Mouse (Mus musculus) monocyte, adult 5-6 weeks (primary cell): Measurements from ENCODE around the gene Ppp1r1a. TPM values are rescaled to one million over a fixed set of nuclear protein-coding genes. Genes with fewer than 3 reads are reported as not detected.

Experiments
- ATAC-seq: fragments of 153-309, 156-312 bp; replicated peaks from 2 replicates; pipeline ENCODE4 v1.8.0; 2017; ENCODE audit warnings: mild to moderate bottlenecking; ENCODE audit not compliant: low TSS enrichment, insufficient number of reproducible peaks, severe bottlenecking, poor library complexity, low FRiP score
- total RNA-seq: library from RNA; stranded (forward); fragments of 200-1000, 200-491, 200-594 nt; gene quantifications from 3 replicates; pipeline ENCODE4 v1.2.3, GENCODE M21; 2017

Ppp1r1a gene
- total RNA-seq, 1 experiment from 2014 or later, result not detected

DNA sequence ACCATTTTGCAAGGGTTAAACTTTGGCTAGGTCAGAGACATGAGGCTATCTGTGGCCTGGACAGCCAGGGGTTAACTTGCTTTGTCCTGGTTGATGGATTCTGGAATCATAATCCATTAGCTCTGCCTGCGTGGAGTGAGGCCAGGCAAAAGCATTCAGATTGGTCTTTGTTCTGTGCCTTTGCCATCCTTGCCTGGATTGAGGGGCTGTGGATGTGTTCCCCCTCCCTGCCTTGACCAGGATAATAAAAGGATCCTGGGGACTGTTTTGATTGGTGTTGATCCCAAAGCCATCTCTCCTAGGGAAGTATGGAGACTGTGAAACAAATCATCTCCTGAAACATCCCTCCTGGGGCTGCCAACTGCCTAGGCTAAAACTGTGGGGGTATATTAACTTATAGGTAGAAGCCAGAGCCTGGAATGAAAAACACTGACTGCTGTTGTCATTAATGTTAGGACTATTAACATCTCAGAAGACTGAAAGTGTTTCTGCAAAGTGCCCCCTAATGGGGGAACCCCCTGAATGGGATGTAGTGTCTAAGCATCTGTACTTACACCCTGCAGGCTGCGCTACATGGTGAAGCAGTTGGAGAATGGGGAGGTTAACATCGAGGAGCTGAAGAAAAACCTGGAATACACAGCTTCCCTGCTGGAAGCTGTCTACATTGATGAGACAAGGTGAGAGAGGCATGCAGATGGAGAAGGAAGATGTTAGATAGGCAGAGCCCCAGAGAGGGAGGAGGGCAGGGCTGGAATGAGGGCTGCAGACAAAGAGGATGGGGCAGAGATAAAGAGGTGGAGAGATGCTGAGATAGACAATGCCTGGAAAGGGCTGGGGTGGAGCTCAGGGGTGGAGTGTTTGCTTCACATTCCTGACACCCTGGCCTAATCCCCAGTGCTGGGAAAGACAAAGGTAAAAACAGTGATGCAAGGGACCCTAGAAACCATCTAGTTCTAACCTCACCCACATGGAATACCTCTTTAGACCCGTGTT, 18.1 kb downstream of the Ppp1r1a start:
- ATAC-seq, result no peak

DNA sequence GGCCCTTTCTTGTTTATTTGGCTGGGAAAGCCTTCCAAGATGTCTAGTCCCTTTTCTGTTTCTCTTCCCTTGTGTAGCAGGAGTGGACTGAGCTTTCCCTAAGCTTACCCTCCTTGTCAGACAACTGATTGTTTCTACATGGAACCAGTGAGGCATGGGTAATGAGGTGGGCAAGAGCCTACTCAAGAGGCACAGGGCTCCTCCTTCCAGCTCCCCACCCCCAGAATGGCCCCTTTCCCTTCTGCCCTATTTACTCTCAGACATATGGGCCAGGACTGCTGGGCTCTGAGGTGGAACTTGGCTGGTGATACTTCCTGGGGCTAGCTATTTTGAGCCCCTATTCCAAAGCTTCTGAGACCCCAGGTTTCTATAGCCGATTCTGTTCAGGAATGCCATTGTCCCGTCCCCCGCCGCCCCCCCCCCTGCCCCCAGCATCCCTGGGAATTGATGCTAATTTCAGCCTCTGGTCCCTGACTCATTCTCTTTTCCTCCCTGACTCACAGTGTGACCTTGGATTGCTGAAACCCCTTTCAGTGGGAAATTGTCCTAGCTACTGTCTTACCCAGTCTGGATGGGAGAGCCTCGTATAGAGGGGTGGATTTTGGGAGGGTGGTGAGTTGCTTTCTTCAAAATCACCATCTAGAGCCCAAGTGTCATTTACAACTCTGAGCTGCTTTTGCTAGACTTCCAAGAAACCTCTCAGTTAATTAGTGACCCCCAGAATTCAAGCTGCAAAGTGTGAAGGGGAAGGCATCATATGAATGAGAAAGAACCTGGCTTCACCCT, 19.0 kb downstream of the Ppp1r1a start:
- no peak for ATAC-seq

DNA sequence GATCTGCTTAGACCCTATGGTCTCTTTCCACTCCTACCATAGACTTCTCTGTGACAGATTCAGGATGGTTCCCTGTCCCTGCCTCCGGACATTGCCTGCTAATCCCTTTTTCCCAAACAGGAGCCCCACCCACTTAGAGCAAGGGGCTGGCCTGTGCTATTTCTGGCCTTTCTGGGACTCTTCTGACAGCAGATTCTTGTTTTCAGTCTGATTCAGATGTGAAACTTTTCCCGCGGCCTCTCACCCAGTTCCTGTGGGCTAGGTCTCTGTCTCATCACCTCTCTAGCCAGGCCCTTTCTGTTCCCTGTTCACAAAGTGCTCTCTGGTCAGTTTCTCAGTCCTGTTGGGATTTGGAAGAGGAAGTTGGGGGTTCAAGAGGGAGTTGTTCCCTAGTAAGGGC, 22.9 kb downstream of the Ppp1r1a start:
- ATAC-seq, result no peak

DNA sequence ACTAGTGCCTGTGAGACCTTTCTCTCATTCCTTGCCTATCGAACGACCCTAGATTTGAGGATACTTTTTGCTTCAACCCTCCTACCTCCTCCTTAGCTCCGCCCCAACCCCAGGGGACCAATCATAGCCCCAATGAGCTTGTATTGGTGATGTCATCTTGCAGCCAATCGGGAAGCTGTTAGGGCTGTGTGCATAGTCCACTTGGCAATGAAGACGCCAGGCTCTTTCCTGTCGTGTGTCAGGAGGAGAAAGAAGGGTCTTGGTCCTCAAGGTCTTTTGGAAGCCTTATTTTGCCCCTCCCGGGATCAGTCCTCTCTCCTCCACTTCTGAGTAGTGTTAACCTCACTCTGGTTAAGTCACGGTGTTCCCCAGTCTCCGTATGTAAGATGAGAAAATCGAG, 23.7 kb downstream of the Ppp1r1a start:
- ATAC-seq, result 0 out of 2 replicates have a peak, but pooled peaks have one; percentile 45

DNA sequence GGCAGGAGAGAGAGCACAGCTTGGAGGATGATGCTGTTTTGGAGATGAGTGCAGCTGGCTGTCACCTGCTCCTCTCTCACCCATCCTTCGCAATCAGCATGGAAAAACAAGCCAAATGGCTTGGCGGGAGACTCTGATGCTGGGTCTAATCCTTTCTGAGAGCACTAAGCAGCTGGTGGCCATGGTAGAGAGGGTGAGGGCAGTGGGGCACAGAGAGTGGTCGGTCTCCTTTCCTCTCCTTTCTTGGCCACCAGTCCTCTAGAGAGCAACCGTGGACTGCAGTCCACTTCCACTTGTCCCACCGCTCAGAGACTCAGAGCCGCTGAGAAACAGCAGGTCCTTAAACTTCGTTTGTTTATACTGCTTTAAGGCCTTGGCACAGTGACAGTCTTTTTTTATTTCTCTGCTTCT, 24.2 kb downstream of the Ppp1r1a start:
- ATAC-seq, result no peak

DNA sequence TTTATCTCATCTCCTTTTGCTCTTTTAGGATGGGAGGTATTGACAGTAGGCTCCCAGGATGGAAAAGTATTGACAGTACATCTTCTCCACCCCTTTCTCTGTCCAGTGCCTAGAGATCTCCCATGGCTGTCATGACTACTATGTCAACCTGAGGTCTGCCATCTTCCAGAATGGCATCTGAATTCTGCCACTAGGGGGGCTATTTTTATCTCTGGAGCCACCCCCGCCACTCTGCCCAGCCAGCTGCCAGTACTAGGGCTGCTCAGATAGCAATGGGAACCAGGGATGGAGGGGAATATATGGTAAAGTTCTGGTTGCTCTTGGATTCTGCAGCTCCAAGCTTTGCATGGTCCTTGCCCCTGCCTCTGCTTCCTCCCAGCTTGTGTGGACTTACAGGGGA, 26.2 kb downstream of the Ppp1r1a start:
- ATAC-seq, result no peak

DNA sequence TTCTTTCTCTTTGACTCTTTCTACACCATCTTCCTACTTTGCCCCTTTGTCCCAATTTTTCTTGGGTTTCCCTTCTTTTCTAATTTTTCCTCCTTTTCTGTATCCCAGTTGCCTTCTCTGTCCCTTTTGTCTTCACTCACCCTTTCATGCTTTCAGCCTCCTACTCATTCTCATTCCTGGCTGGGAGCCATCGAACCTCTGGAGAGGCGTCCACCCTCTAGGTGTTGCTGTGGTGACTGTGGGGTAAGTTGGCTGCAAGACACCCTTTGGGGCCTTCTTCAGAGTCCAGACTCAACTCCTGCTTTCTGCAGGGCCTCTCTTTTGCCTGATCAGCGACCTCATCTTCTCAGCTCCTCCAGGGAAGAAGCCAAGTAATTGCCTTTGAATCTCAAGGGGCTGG, 28.5 kb downstream of the Ppp1r1a start:
- ATAC-seq, result no peak

DNA sequence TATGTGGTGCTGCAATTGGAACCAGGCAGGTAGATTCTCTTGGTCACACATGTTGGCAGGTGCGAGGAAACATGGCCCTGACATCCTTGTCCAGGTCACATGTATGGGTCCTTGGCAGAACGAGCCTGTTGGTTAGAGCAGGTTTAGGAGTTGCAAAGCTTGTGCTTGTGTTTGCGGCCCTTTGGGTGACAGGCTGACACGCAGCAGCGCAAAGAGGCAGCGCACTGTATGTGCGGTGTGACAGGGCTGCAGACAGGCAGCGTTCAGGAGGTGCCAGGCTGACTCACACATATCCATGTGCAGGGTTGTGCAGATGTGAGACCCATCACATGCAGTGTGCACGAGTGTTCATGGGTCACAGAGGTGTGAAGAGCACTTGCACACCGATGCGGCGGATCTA, 34.1 kb downstream of the Ppp1r1a start:
- 0 out of 2 replicates have a peak, but pooled peaks have one; percentile 14 for ATAC-seq

DNA sequence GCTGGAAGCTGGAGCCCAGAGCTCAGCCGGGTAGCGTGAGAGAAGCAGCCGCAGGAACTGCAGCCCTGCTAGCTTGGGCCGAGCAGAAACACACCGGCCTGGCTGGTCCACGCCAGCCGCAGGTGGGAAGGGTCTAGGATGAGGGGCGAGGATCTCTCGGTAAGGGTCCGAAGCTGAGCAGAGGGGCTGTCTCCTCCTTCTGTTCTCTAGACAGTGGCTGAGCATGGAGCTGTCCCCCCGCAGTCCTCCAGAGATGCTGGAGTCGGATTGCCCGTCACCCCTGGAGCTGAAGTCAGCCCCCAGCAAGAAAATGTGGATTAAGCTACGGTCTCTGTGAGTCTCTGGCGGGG, 34.6 kb downstream of the Ppp1r1a start:
- ATAC-seq, result no peak

DNA sequence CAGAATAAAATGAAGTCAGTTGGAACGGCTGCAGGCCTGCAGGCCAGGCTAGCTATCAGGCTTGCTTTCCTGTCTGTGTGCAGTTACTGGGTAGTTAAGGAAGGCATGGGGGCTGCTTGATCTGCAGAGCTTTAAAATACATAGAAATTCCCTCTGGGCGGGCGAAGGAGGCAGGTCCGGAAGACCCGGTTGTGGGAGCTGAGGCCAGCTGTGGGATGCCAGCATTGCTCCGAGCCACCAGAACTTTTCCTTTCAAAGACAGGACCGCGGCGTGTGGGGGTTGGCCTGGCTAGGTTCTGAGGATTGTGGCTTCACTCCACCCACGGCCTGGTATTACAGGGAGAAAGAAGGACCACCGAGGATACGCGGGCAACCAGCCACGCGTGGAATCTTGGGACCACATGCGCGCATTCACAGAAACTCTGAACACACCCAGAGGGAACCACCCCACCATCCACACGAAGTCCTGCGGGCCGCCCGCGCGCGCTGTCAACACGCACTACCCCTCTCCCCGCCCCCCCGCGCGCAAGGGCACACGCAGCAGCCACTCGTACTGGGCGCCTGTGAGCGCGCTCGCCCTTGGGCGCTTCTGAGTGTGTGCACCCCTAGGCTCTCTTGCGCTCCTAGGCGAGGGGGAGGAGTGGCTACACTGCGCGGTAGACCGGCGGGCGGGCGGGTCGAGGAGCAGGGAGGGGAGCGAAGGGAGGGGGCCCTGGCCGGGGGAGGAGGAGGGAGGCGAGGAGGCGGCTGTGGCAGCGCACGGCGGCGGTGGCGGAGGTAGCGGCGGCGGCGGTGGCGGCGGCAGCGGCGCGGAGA, 35.2 kb downstream of the Ppp1r1a start, which contains the start of gene Pde1b:
Pde1b (plus strand) TSS at position 600 of the 816 bp plus-strand sequence.
- ATAC-seq, result peak; percentile 40; the same call in 1 of the 2 replicates

DNA sequence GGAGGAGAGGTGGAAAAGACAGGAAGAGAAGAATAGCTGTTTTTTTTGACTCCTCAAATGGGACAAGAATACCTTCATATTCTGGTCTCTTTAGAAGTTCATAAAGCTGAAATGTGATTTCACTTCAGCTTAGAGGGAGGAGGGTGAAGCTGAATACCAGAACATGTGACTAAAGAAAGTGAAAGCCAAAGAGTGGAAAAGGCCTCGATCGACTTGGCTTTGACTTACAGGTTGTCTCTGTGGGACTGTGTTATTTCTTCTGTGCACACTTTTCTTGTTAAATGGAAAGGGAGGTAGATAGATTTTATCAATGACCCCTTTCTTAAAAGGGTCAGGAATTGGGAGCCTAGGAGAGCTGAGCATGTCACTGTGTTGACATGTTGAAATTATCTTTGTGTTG, 36.6 kb downstream of the Ppp1r1a start:
- no peak for ATAC-seq

DNA sequence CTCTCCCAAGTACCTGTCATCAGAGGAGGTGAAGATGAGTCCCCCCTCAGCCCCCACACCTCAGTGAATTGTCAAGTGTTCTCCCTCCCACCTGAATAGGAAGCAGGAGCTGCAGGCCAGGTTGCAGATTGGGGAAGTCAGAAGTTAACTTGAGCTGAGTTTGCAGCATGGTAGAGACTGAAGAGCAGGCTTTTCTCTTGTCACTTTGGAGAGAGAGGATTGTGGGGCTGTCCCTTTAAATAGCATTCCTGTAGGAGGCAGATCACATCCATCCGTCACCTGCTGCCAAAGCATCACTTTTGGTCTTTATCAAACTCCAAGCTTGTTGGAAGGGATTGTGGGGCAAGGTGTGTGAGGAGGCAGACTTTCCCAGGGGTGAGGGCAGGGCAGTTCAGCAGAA, 37.1 kb downstream of the Ppp1r1a start:
- ATAC-seq, result no peak

DNA sequence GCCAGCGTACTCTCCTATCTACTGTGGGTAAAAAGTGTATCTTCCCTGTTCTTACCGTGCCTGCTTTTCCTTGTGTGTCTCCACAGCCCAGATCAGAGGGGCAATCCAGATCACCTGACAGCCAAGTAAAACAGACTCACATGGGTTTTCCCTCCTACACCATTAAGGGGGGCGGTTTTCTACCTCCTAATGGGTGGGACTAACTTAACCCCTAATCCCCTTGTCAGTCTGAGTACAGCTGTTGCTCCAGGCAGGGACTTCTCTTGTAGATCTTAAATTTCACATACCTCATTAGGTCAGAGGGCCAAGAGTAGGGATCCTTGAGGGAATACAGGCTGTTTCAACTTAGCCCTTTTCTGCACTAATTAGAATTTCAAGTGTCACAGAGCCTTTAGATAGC, 39.6 kb downstream of the Ppp1r1a start:
- ATAC-seq, result no peak

DNA sequence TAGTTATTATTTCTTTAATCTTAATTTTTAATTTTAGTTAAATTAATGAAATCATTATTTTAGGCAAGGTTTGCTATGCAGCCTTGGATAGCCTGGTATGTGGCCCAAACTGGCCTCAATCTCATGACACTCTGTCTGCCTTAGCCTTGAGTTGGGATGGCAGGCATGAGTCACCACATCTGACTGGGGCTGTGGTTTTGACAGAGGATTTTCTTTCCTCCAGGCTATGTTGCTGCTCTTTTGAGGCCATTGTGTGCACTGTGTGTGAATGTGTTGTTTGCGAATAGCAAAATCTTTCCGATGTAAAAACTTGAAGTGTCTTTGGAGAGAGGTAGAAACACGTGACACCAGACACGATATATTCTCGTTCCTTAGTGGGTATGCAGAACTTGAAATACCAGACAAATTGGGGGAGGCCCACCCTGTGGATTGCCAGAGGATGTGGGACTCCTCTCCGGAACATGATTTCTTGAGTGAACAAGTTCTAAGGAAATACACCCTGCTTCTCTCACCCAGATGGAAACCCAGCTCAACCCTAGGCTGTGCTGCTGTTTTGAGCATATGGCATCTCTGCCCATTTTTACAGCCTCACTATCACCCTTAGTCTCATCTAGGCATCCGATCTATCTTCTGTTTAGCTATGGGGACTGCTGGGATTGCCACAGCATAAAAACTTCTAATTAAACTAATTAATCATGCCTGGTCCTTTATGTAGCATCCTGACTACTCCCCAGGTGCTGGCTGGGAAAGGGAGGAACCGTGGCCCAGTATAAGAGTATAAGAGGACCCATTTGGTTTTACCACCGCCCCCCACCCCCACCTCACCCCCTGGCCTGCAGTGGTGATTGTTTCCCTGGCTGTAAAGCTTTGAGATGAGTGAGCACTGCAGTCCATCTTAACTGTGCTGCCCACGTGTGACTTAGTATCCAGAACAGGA, 41.3 kb downstream of the Ppp1r1a start:
- ATAC-seq, result no peak

DNA sequence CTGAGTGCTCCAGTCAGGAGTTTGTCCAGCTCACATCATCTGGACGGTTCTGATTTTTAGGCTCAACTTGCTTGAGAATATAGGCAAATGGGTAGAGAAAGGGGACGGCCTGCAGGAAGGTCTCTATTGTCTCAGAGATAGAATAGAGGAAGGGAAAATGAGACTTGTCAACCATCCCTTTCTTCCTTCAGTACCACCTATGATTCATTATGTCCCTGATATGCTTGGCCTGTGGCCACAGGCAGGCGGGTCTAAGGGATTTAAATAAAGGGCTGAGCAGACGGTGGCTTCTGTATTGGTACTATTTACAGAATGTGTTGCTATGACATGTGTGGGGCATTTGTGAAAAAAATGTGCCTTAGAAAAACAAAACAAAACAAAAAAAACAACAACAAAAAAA, 49.5 kb downstream of the Ppp1r1a start:
- ATAC-seq, result no peak

DNA sequence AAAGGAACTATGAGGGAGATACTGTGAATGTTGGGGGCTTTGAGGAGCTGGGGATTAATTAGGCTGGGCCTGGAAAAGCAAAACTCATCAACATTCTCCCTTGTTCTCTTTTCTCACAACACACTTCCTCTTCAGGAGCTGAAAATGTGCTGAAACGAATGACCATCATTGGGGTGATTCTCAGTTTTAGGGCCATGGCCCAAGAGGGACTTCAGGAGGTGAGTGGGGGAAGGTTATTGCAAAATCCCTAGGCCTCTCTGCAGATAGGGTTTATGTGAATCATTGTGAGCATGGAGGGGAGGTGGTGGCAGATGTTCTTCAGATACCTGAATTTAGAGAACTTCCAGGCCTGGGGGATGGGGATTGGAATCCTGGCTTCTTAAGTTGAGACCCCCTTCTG, 51.1 kb downstream of the Ppp1r1a start:
- no peak for ATAC-seq

DNA sequence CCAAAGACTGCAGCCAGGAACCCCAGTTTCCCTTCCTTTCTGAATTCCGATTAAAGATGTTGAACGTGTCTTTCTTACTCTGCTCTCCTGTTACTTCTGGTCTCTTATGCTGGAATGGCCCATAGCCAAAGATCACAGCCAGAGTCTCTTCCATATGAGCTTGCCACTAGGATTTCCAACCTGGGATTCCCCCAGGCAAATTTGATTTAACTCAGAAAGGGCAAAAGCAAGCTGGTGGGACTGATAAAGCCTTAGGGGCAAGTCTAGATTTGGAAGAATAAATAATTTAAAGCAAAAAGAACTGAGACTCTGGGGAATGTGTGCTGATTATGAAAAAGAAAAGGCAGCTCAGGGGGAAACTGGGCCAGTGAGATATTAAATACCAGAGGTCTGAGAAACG, 52.7 kb downstream of the Ppp1r1a start:
- no peak for ATAC-seq

DNA sequence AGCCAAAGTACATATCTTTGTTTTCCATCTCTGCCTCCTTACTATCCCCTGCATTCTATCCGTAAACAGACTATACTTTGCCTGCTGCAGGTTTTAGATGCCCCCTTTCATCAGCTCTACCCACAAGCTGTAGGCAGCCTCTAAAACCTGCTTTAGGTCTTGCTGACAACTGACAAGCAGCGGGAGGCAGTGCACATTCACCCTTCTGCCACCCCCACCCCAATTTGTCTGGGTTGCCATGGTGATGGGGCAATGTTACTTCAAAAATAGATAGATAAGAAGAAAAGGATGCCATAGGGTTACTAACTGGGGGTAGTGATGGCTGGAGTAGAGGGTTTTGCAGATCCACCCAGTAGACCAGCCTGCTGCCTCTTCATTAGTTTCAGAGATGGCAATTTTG, 53.3 kb downstream of the Ppp1r1a start:
- ATAC-seq, result no peak
